Mouse (Mus musculus): ENCODE measurements around the gene Nkain1. TPM values are rescaled to one million over a fixed set of nuclear protein-coding genes. Genes with fewer than 3 reads are reported as not detected.
A peak's percentile ranks its signal among the peaks of the same experiment; 100 is the strongest.

Nkain1 gene
- 19.6 TPM for polyA plus RNA-seq (2012; fragmentation: generic; extraction: Trizol)

DNA sequence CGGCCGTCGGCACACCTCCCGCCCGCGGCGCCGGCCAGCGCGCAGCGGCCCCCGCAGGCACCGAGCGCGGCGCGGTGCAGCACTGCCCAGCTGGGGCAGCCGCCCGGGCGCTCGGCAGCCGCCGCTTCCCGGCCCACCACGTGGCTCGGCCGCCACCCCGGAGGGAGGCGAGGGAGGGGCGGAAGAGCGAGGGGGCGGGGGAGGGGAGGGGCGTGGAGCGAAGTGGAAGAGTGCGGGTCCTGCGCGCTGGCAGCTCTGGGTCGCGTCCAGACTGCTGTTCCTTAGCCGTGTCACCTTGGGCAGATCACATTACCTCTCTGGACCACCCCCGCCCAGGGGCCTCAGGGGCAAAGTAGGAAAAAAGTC, at the start of gene Nkain1:
Nkain1 (minus strand) TSS at position 126 of the 366 bp plus-strand sequence.
- peak within 1 kb of the TSS; percentile 21 for H3K4me3 ChIP-seq
- TF ChIP-seq POLR2A (IDR thresholded peaks at IDR 0.05; ENCODE audit: insufficient read length, low read depth) (peak; percentile 76), TCF12 (IDR thresholded peaks at IDR 0.05; ENCODE audit: insufficient read depth, poor library complexity, severe bottlenecking) (no peak), MYOD1 (IDR thresholded peaks at IDR 0.05; ENCODE audit: control insufficient read depth in 1 of 3, insufficient read length in 2 of 3, low read depth in 2 of 3) (peak in 1 of 3 experiments; percentile 12)

GRCm38 (mm10) chr4:130578734-130579274, 4.8 kb upstream of the Nkain1 start:
- TF ChIP-seq USF1 (IDR thresholded peaks at IDR 0.05; ENCODE audit: low read depth) = no peak
- TF ChIP-seq POLR2AphosphoS2 (IDR thresholded peaks at IDR 0.05; ENCODE audit: insufficient read length, low read depth) = no peak
- TF ChIP-seq POLR2A (IDR thresholded peaks at IDR 0.05; ENCODE audit: insufficient read length, low read depth) = no peak
- no peak for TF ChIP-seq SRF (IDR thresholded peaks at IDR 0.05; ENCODE audit: control insufficient read depth, insufficient read length, low read depth)
- TF ChIP-seq TCF12 (IDR thresholded peaks at IDR 0.05; ENCODE audit: insufficient read depth, poor library complexity, severe bottlenecking) = no peak
- no peak for TF ChIP-seq E2F4 (IDR thresholded peaks at IDR 0.05; ENCODE audit: insufficient read depth)
- no peak for TF ChIP-seq MYOD1 (IDR thresholded peaks at IDR 0.05; ENCODE audit: control insufficient read depth in 1 of 3, insufficient read length in 2 of 3, low read depth in 2 of 3)
- TF ChIP-seq TCF3 (IDR thresholded peaks at IDR 0.05; ENCODE audit: insufficient read length, low read depth) = no peak
- TF ChIP-seq REST (IDR thresholded peaks at IDR 0.05; ENCODE audit: insufficient read depth, insufficient read length) = no peak
- TF ChIP-seq MYOG (IDR thresholded peaks at IDR 0.05; ENCODE audit: control insufficient read depth in 1 of 3, insufficient read depth in 1 of 3, insufficient read length in 2 of 3, low read depth in 2 of 3) = no peak
- no peak for TF ChIP-seq MAX (IDR thresholded peaks at IDR 0.05; ENCODE audit: low read depth)
- no peaks in the 10 kb centered on the region for H3K36me3 ChIP-seq (ENCODE audit: control insufficient read depth, insufficient read depth)
- H3K4me2 ChIP-seq (ENCODE audit: low read depth) = no peak overlapping the region
- no peaks in the 10 kb centered on the region for H3K79me2 ChIP-seq (ENCODE audit: control insufficient read depth, insufficient read depth)
- no peak overlapping the region for H3K4me3 ChIP-seq
- H3ac ChIP-seq (ENCODE audit: control insufficient read depth, insufficient read length) = no peak overlapping the region
- H3K27me3 ChIP-seq (ENCODE audit: control insufficient read depth, insufficient read depth, insufficient read length) = no peaks in the 10 kb centered on the region

More for the DNA sequence above, at the start of gene Nkain1:
- H3K27me3 ChIP-seq (ENCODE audit: control insufficient read depth, insufficient read depth, insufficient read length) = no peaks in the 10 kb centered on the region
- no peaks in the 10 kb centered on the region for H3K79me2 ChIP-seq (ENCODE audit: control insufficient read depth, insufficient read depth)
- peak within 1 kb of the TSS; percentile 66 for H3K4me2 ChIP-seq (ENCODE audit: low read depth)
- no peaks in the 10 kb centered on the region for H3K36me3 ChIP-seq (ENCODE audit: control insufficient read depth, insufficient read depth)
- H3ac ChIP-seq (ENCODE audit: control insufficient read depth, insufficient read length) = peak within 1 kb of the TSS; percentile 53

DNA sequence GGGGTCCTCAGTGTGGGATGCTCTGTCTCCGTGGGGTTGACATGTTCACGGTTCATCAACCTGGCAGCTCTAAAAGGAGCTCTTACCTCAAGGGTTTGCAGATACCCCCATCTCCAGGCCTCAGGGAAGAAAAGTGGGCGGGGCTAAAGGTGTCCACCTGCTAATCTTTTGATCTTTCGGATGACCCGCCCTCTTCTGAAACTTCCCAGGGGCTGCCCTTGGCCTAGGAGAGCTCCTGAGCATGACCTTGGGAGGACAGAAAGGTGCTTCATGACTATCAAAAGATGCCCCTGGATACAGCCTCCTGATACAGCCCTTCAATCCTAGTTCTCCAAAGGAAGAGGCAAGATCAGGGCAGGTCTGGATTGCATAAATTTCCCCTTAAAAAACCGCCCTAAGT, 3.1 kb upstream of the Nkain1 start:
- TF ChIP-seq MYOD1 (IDR thresholded peaks at IDR 0.05; ENCODE audit: control insufficient read depth in 1 of 3, insufficient read length in 2 of 3, low read depth in 2 of 3) = no peak
- no peak for TF ChIP-seq MYOG (IDR thresholded peaks at IDR 0.05; ENCODE audit: control insufficient read depth in 1 of 3, insufficient read depth in 1 of 3, insufficient read length in 2 of 3, low read depth in 2 of 3)
- TF ChIP-seq CEBPB (IDR thresholded peaks at IDR 0.05; ENCODE audit: insufficient read depth, poor library complexity, severe bottlenecking) = no peak
- TF ChIP-seq SRF (IDR thresholded peaks at IDR 0.05; ENCODE audit: control insufficient read depth, insufficient read length, low read depth) = no peak
- TF ChIP-seq POLR2AphosphoS2 (IDR thresholded peaks at IDR 0.05; ENCODE audit: insufficient read length, low read depth) = no peak
- no peak for TF ChIP-seq REST (IDR thresholded peaks at IDR 0.05; ENCODE audit: insufficient read depth, insufficient read length)
- Histone ChIP-seq H3K79me2 (ENCODE audit: control insufficient read depth, insufficient read depth) (no peaks in the 10 kb centered on the region), H3K27me3 (ENCODE audit: control insufficient read depth, insufficient read depth, insufficient read length) (no peaks in the 10 kb centered on the region), H3K4me3 (no peak overlapping the region), H3K4me2 (ENCODE audit: low read depth) (no peak overlapping the region), H3ac (ENCODE audit: control insufficient read depth, insufficient read length) (no peak overlapping the region), H3K36me3 (ENCODE audit: control insufficient read depth, insufficient read depth) (no peaks in the 10 kb centered on the region)

DNA sequence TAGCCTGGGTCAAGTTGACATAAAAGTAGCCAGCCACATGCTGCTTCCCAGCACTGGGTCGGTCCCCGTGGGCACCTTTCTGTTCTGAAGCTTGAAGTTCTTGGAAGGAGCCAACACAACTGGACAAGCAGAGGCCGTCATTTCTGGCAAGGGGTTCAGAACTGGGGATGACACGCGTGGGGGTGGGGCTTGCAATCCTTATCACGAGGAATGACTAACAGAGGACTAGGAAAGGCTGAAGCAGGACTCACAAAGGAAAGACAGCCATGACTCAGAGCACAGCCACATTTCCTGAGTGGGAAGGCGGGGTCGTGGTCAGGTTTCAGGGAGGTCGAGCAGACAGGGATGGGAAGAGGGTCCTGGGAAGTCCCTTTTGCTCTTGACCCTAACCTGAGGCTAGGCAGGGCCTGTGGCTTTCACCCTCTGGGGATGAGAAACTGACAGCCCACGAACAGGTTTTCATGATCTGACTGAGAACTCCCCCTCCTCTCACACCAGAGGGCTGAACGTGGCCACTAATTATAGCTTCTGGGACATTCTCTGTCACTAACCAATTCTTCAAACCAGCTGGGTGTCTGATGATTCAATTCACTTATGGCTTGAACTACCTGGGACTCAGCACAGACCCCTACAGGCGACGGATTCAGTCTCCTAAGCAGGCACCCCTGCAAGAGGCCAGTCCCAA, 2.4 kb upstream of the Nkain1 start:
- H3K27me3 ChIP-seq (ENCODE audit: control insufficient read depth, insufficient read depth, insufficient read length) = no peaks in the 10 kb centered on the region

DNA sequence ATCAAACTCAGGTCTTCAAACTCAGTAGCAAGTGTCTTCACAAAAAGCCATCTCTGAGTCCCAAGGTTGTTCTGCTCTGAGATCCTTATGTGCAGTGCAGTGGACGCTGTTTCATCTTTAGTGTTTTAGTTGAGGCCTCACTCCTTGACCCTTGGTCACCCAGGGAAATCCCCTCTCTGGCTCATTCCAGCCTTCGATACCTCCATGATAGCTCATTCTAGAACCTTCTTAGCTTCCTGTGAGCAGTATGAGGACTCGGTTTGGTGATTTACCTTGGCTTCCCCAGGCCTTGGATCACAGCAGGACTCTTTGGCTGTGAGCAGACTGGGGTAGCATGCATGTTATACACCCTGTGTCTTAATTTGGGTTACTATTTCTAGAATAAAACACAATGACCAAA, 1.6 kb upstream of the Nkain1 start:
- Histone ChIP-seq H3K79me2 (ENCODE audit: control insufficient read depth, insufficient read depth) (no peaks in the 10 kb centered on the region), H3K4me2 (ENCODE audit: low read depth) (no peak overlapping the region), H3K36me3 (ENCODE audit: control insufficient read depth, insufficient read depth) (no peaks in the 10 kb centered on the region), H3K27me3 (ENCODE audit: control insufficient read depth, insufficient read depth, insufficient read length) (no peaks in the 10 kb centered on the region), H3ac (ENCODE audit: control insufficient read depth, insufficient read length) (no peak overlapping the region), H3K4me3 (no peak overlapping the region)
- no peak for TF ChIP-seq MYOD1 (IDR thresholded peaks at IDR 0.05; ENCODE audit: control insufficient read depth in 1 of 3, insufficient read length in 2 of 3, low read depth in 2 of 3)

More for the DNA sequence above, 2.4 kb upstream of the Nkain1 start:
- Histone ChIP-seq H3K4me2 (ENCODE audit: low read depth) (peak overlapping the region; percentile 42), H3K4me3 (no peak overlapping the region), H3K36me3 (ENCODE audit: control insufficient read depth, insufficient read depth) (no peaks in the 10 kb centered on the region), H3K79me2 (ENCODE audit: control insufficient read depth, insufficient read depth) (no peaks in the 10 kb centered on the region), H3ac (ENCODE audit: control insufficient read depth, insufficient read length) (no peak overlapping the region)
- peak in 1 of 3 experiments; percentile 5 for TF ChIP-seq MYOG (IDR thresholded peaks at IDR 0.05; ENCODE audit: control insufficient read depth in 1 of 3, insufficient read depth in 1 of 3, insufficient read length in 2 of 3, low read depth in 2 of 3)
- TF ChIP-seq REST (IDR thresholded peaks at IDR 0.05; ENCODE audit: insufficient read depth, insufficient read length) = no peak
